Mouse (Mus musculus) spleen, adult 2 months (tissue): ENCODE results near the gene Utp15. TPM values are rescaled to one million over a fixed set of nuclear protein-coding genes. Genes with fewer than 3 reads are reported as not detected.

Experiments used
- DNase-seq, 2 experiments: peaks; one replicate each; pipeline versions ENCODE4 v3.0.0 to v3.0.0-alpha.2; 2012 to 2021; ENCODE audit warnings: low spot score in 2 of 2, low read depth in 1 of 2
- H3K27ac ChIP-seq: fragments of 200-500 bp; 2 replicates; pipeline ENCODE4 v1.5.1; 2012; ENCODE audit warnings: low read length, inconsistent platforms; ENCODE audit not compliant: insufficient read depth
- H3K27me3 ChIP-seq: fragments of 200-500 bp; 2 replicates; pipeline ENCODE4 v1.6.1; 2012; ENCODE audit warnings: mild to moderate bottlenecking, moderate library complexity, low read length, inconsistent platforms; ENCODE audit not compliant: control insufficient read depth, insufficient read depth
- H3K36me3 ChIP-seq: fragments of 200-500 bp; 2 replicates; pipeline ENCODE4 v1.6.1; 2012; ENCODE audit warnings: mild to moderate bottlenecking, low read length, inconsistent platforms; ENCODE audit not compliant: control insufficient read depth, insufficient read depth
- H3K4me1 ChIP-seq: fragments of 200-500 bp; 2 replicates; pipeline ENCODE4 v1.6.1; 2011; ENCODE audit warnings: inconsistent platforms; ENCODE audit not compliant: control insufficient read depth, insufficient read depth, insufficient read length
- H3K4me3 ChIP-seq: fragments of 200-500 bp; 2 replicates; pipeline ENCODE4 v1.5.1; 2011; ENCODE audit warnings: mild to moderate bottlenecking, inconsistent platforms; ENCODE audit not compliant: insufficient read depth, insufficient read length; ENCODE audit errors: extremely low read depth
- CTCF ChIP-seq: fragments of 200-500 bp; IDR thresholded peaks from 2 replicates; pipeline ENCODE4 v1.5.1; 2011; ENCODE audit warnings: mild to moderate bottlenecking, inconsistent platforms; ENCODE audit not compliant: insufficient read depth, insufficient read length, insufficient replicate concordance; ENCODE audit errors: extremely low read depth
- POLR2A ChIP-seq: fragments of 200-500 bp; IDR thresholded peaks from 2 replicates; pipeline ENCODE4 v1.6.1; 2011; ENCODE audit warnings: low read depth, low read length, inconsistent platforms
- WGBS: fragments of 180-500 bp; shearing (Covaris S2); methylation state at CpG from one replicate; pipeline ENCODE4 v1.1.7; 2018; 5-methylcytosine and 5-hydroxymethylcytosine counted together
- polyA plus RNA-seq: library from polyadenylated mRNA; depleted of rRNA; stranded (reverse); fragments of >200 nt; gene quantifications from 2 replicates; pipeline ENCODE4 v1.2.3, GENCODE M21; 2012

The Utp15 gene
- polyA plus RNA-seq, 1 experiment: 5.3 TPM

- peaks cover 11% of the 10 kb centered on the region for H3K36me3 ChIP-seq
- TF ChIP-seq POLR2A (no peak), CTCF (no peak)
- DNase-seq: no peak
- under 1% methylated on average over 16 of the region's 16 CpGs for WGBS
- H3K27ac ChIP-seq: peak overlapping the region; percentile 81
- H3K4me3 ChIP-seq: peak overlapping the region; percentile 99
- H3K27me3 ChIP-seq: no peaks in the 10 kb centered on the region
- H3K4me1 ChIP-seq: peaks cover 3% of the 10 kb centered on the region; the same call in 1 of the 2 replicates
Measured at GRCm38 (mm10) chr13:98263458-98263987, 682 bp upstream of the Utp15 start.

GRCm38 (mm10) chr13:98254921-98255320, 7.9 kb downstream of the Utp15 start:
- WGBS: 90% methylated on average over 9 of the region's 9 CpGs
- H3K36me3 ChIP-seq: peaks cover 50% of the 10 kb centered on the region
- no peaks in the 10 kb centered on the region for H3K4me1 ChIP-seq
- no peak for DNase-seq
- no peaks in the 10 kb centered on the region for H3K27me3 ChIP-seq
- TF ChIP-seq CTCF: no peak
- no peak for TF ChIP-seq POLR2A
- H3K27ac ChIP-seq: no peak overlapping the region
- no peak overlapping the region for H3K4me3 ChIP-seq

GRCm38 (mm10) chr13:98249594-98249993, 13.2 kb downstream of the Utp15 start:
- H3K27me3 ChIP-seq: no peaks in the 10 kb centered on the region
- H3K4me3 ChIP-seq: no peak overlapping the region
- H3K36me3 ChIP-seq: peaks cover 45% of the 10 kb centered on the region
- no peak overlapping the region for H3K27ac ChIP-seq
- TF ChIP-seq CTCF (no peak), POLR2A (no peak)
- WGBS: 93% methylated on average over 10 of the region's 10 CpGs
- H3K4me1 ChIP-seq: no peaks in the 10 kb centered on the region
- no peak for DNase-seq

GRCm38 (mm10) chr13:98245386-98245785, 17.5 kb downstream of the Utp15 start:
- no peaks in the 10 kb centered on the region for H3K4me1 ChIP-seq
- DNase-seq: no peak
- no peak overlapping the region for H3K27ac ChIP-seq
- WGBS: 76% methylated on average over 7 of the region's 7 CpGs
- TF ChIP-seq CTCF: no peak
- no peaks in the 10 kb centered on the region for H3K27me3 ChIP-seq
- no peak overlapping the region for H3K4me3 ChIP-seq
- peaks cover 18% of the 10 kb centered on the region for H3K36me3 ChIP-seq

- no peak overlapping the region for H3K27ac ChIP-seq
Measured at GRCm38 (mm10) chr13:98244571-98245350, 18.1 kb downstream of the Utp15 start.

GRCm38 (mm10) chr13:98241531-98242282, 21.1 kb downstream of the Utp15 start:
- Histone ChIP-seq H3K4me3 (no peak overlapping the region), H3K27ac (no peak overlapping the region), H3K36me3 (no peaks in the 10 kb centered on the region), H3K27me3 (no peaks in the 10 kb centered on the region), H3K4me1 (no peaks in the 10 kb centered on the region)
- no peak for DNase-seq
- TF ChIP-seq CTCF (no peak), POLR2A (no peak)
- WGBS: 65% methylated on average over 9 of the region's 9 CpGs

More at GRCm38 (mm10) chr13:98244571-98245350, 18.1 kb downstream of the Utp15 start:
- H3K36me3 ChIP-seq: peaks cover 15% of the 10 kb centered on the region
- no peaks in the 10 kb centered on the region for H3K27me3 ChIP-seq
- no peaks in the 10 kb centered on the region for H3K4me1 ChIP-seq
- WGBS: 82% methylated on average over 5 of the region's 5 CpGs
- TF ChIP-seq CTCF: no peak
- no peak for TF ChIP-seq POLR2A
- DNase-seq: no peak
- no peak overlapping the region for H3K4me3 ChIP-seq
